Mouse (Mus musculus): ENCODE measurements at regions not wholly inside any gene's neighbourhood (a gene's known extent, or its start where the extent isn't known, plus 50 kb on each side); places are given as distances from the start of the nearest gene placed in this dataset.
A peak's percentile ranks its signal among the peaks of the same experiment; 100 is the strongest.

GRCm38 (mm10) chr3:19458386-19458785 is 170.1 kb downstream of the 1700064H15Rik start:
- Histone ChIP-seq H3K9me3 (no peaks in the 10 kb centered on the region), H3K27ac (no peak overlapping the region), H3K4me2 (no peak overlapping the region), H3K27me3 (no peaks in the 10 kb centered on the region), H3K4me1 (no peaks in the 10 kb centered on the region), H3K36me3 (no peaks in the 10 kb centered on the region), H3K4me3 (no peak overlapping the region), H3K9ac (no peak overlapping the region)
- no peak for ATAC-seq (ENCODE audit: insufficient number of reproducible peaks, insufficient read depth, low FRiP score, low TSS enrichment, low read depth)
- 87% methylated on average over 8 of the region's 8 CpGs for WGBS

DNA sequence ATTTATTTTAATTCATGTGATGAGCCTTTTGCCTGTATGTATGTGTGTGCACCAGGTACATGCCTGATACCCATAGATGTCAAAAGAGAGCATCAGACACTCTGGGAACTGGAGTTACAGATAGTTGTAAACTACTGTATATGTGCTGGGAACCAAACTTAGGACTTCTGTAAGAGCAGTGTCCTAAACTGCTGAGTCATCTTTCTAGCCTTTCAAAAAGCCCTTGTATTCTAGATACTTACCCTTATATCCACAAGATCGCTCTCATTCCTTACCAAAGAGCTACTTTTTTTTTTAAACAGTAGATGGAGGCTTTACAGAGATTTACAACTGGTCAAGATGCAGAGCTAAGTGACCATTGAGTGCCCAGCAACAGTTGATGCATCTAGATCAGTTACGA is 171.0 kb downstream of the 1700064H15Rik start:
- Histone ChIP-seq H3K36me3 (no peaks in the 10 kb centered on the region), H3K9ac (no peak overlapping the region), H3K27ac (no peak overlapping the region), H3K4me2 (no peak overlapping the region), H3K9me3 (no peaks in the 10 kb centered on the region), H3K4me3 (no peak overlapping the region), H3K4me1 (no peaks in the 10 kb centered on the region), H3K27me3 (no peaks in the 10 kb centered on the region)
- WGBS = 91% methylated on average over 2 of the region's 2 CpGs
- ATAC-seq (ENCODE audit: insufficient number of reproducible peaks, insufficient read depth, low FRiP score, low TSS enrichment, low read depth) = no peak

- no peak for ATAC-seq (ENCODE audit: insufficient number of reproducible peaks, insufficient read depth, low FRiP score, low TSS enrichment, low read depth)
- no peak overlapping the region for H3K4me2 ChIP-seq
These were observed 172.5 kb downstream of the 1700064H15Rik start for GRCm38 (mm10) chr3:19455838-19456448.

GRCm38 (mm10) chr3:19451022-19451421 is 177.5 kb downstream of the 1700064H15Rik start:
- no peak overlapping the region for H3K4me2 ChIP-seq
- H3K27ac ChIP-seq = no peak overlapping the region
- WGBS = 17% methylated on average over 3 of the region's 3 CpGs
- no peaks in the 10 kb centered on the region for H3K4me1 ChIP-seq
- H3K27me3 ChIP-seq = no peaks in the 10 kb centered on the region
- ATAC-seq (ENCODE audit: insufficient number of reproducible peaks, insufficient read depth, low FRiP score, low TSS enrichment, low read depth) = 0 out of 2 replicates have a peak, but pooled peaks have one; percentile 56
- no peaks in the 10 kb centered on the region for H3K36me3 ChIP-seq
- H3K9ac ChIP-seq = no peak overlapping the region
- H3K4me3 ChIP-seq = no peak overlapping the region
- H3K9me3 ChIP-seq = no peaks in the 10 kb centered on the region

More at GRCm38 (mm10) chr3:19455838-19456448, 172.5 kb downstream of the 1700064H15Rik start:
- H3K27ac ChIP-seq = no peak overlapping the region
- H3K36me3 ChIP-seq = no peaks in the 10 kb centered on the region
- WGBS = 53% methylated on average over 4 of the region's 4 CpGs
- H3K27me3 ChIP-seq = no peaks in the 10 kb centered on the region
- H3K4me3 ChIP-seq = no peak overlapping the region
- H3K9ac ChIP-seq = no peak overlapping the region
- no peaks in the 10 kb centered on the region for H3K9me3 ChIP-seq
- H3K4me1 ChIP-seq = no peaks in the 10 kb centered on the region

GRCm38 (mm10) chr3:19448931-19449330 is 179.5 kb downstream of the 1700064H15Rik start:
- no peaks in the 10 kb centered on the region for H3K9me3 ChIP-seq
- no peaks in the 10 kb centered on the region for H3K4me1 ChIP-seq
- ATAC-seq (ENCODE audit: insufficient number of reproducible peaks, insufficient read depth, low FRiP score, low TSS enrichment, low read depth) = no peak
- H3K4me3 ChIP-seq = no peak overlapping the region
- H3K36me3 ChIP-seq = no peaks in the 10 kb centered on the region
- no peak overlapping the region for H3K27ac ChIP-seq
- WGBS = 79% methylated on average over 3 of the region's 3 CpGs
- H3K27me3 ChIP-seq = no peaks in the 10 kb centered on the region
- no peak overlapping the region for H3K9ac ChIP-seq
- H3K4me2 ChIP-seq = no peak overlapping the region

- ATAC-seq (ENCODE audit: insufficient number of reproducible peaks, insufficient read depth, low FRiP score, low TSS enrichment, low read depth) = no peak
- Histone ChIP-seq H3K9ac (no peak overlapping the region), H3K4me3 (no peak overlapping the region), H3K4me2 (no peak overlapping the region), H3K27ac (no peak overlapping the region), H3K36me3 (no peaks in the 10 kb centered on the region), H3K9me3 (no peaks in the 10 kb centered on the region), H3K4me1 (no peaks in the 10 kb centered on the region), H3K27me3 (no peaks in the 10 kb centered on the region)
- 84% methylated on average over 2 of the region's 2 CpGs for WGBS
These were observed 180.3 kb downstream of the 1700064H15Rik start for GRCm38 (mm10) chr3:19448192-19448591.

- ATAC-seq (ENCODE audit: insufficient number of reproducible peaks, insufficient read depth, low FRiP score, low TSS enrichment, low read depth) = no peak
- Histone ChIP-seq H3K4me1 (no peaks in the 10 kb centered on the region), H3K36me3 (no peaks in the 10 kb centered on the region), H3K9me3 (no peaks in the 10 kb centered on the region), H3K4me3 (no peak overlapping the region), H3K27ac (no peak overlapping the region), H3K9ac (no peak overlapping the region), H3K27me3 (no peaks in the 10 kb centered on the region), H3K4me2 (no peak overlapping the region)
- 65% methylated on average over 1 of the region's 1 CpGs for WGBS
These were observed 180.7 kb downstream of the 1700064H15Rik start for GRCm38 (mm10) chr3:19447733-19448132.

DNA sequence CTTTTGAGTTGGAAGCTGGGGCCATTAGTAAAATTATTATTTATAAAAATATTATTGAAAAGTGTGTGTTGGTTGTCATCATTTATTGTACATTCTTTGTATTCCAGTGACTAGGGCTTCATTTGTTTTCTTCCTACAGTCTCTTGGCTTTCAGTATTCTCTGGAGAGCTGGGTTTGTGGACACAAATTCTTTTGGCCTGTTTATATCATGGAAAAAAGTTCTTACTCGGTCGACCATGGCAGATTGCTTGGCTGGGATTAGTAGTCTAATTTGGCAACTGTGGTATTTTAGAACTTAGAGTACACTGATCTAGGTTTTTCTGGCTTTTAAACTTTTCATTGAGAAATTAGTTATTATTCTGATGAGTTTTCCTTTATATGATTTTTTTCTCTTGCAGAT is 183.6 kb downstream of the 1700064H15Rik start:
- H3K9me3 ChIP-seq = no peaks in the 10 kb centered on the region
- no peak overlapping the region for H3K9ac ChIP-seq
- H3K27ac ChIP-seq = no peak overlapping the region
- no peak for ATAC-seq (ENCODE audit: insufficient number of reproducible peaks, insufficient read depth, low FRiP score, low TSS enrichment, low read depth)
- 50% methylated on average over 2 of the region's 2 CpGs for WGBS
- no peak overlapping the region for H3K4me2 ChIP-seq
- no peaks in the 10 kb centered on the region for H3K27me3 ChIP-seq
- H3K36me3 ChIP-seq = no peaks in the 10 kb centered on the region
- H3K4me1 ChIP-seq = no peaks in the 10 kb centered on the region
- H3K4me3 ChIP-seq = no peak overlapping the region

DNA sequence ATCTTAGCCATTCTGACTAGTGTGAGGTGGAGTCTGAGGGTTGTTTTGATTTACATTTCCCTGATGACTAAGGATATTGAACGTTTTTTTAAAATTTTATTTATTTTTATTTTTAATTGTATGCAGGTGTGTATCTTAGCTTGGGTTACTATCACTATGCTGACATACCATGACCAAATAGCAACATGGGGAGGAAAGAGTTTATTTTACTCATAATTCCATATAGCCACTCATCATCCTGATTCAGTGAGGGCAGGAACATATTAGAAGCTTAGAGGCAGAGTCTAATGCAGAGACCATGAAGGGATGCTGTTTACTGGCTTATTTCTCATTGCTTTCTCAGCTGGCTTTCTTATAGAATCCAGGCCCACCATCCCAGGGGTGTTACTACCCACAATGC is 186.7 kb downstream of the 1700064H15Rik start:
- Histone ChIP-seq H3K9ac (no peak overlapping the region), H3K4me3 (no peak overlapping the region), H3K9me3 (no peaks in the 10 kb centered on the region), H3K4me1 (no peaks in the 10 kb centered on the region), H3K27ac (no peak overlapping the region), H3K27me3 (no peaks in the 10 kb centered on the region), H3K4me2 (no peak overlapping the region), H3K36me3 (no peaks in the 10 kb centered on the region)
- 24% methylated on average over 1 of the region's 1 CpGs for WGBS
- no peak for ATAC-seq (ENCODE audit: insufficient number of reproducible peaks, insufficient read depth, low FRiP score, low TSS enrichment, low read depth)

DNA sequence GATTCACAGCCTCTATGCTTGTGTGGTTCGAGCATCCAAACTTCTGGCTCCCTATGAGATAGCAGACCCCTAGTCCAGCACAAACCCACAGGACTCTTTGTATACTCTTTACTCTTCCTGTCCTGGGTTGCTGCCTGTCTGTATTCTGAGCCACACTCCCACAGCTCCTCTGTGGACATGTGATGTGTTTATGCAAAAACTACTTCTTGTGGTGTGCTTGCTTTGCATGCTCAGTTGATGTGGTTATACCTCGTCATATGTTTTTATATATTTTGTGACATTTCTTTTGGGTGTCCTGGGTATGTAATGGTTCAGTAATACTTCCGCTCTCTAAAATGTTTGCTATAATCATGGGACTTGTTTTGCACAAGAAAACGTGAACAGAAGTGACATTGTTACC is 198.3 kb downstream of the 1700064H15Rik start:
- Histone ChIP-seq H3K9me3 (no peaks in the 10 kb centered on the region), H3K27ac (no peak overlapping the region), H3K4me2 (no peak overlapping the region), H3K4me3 (no peak overlapping the region), H3K27me3 (no peaks in the 10 kb centered on the region), H3K9ac (no peak overlapping the region), H3K36me3 (no peaks in the 10 kb centered on the region), H3K4me1 (peaks cover 17% of the 10 kb centered on the region)
- 73% methylated on average over 4 of the region's 4 CpGs for WGBS
- ATAC-seq (ENCODE audit: insufficient number of reproducible peaks, insufficient read depth, low FRiP score, low TSS enrichment, low read depth) = no peak

DNA sequence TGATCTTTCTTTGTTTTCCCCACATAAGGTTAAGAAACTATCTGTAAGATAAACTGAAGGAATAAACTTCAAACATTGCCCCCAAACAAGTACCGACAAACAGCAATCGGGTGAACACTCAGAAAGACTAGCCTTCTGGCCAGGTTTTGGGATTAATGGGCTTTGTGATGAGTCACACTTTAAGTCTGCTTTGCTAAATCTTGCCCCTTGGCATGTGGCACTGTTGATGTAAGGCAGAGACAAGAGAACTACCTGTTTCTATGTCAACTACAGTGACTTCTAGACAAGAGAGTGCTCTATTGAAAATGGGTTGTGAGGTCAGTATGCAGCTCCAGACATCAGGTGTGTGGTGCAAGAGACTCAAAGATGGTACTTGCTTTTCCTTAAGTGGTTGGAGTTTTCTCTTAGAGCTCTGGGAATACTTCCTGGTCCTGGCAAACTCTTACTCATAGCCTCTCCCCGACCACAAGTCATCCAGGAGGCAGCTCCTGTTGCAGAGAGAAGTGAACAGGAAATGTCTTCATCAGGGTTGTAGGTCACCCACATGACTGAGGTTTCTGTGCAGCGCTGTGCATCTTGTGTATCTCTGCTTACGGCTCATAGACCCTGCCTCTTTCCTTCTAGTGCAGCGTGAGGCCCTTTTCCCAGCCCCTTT is 198.9 kb downstream of the 1700064H15Rik start:
- H3K36me3 ChIP-seq = no peaks in the 10 kb centered on the region
- no peak overlapping the region for H3K4me3 ChIP-seq
- no peaks in the 10 kb centered on the region for H3K27me3 ChIP-seq
- no peak overlapping the region for H3K27ac ChIP-seq
- 74% methylated on average over 6 of the region's 6 CpGs for WGBS
- no peak overlapping the region for H3K4me2 ChIP-seq
- H3K4me1 ChIP-seq = peaks cover 17% of the 10 kb centered on the region
- H3K9ac ChIP-seq = no peak overlapping the region
- no peak for ATAC-seq (ENCODE audit: insufficient number of reproducible peaks, insufficient read depth, low FRiP score, low TSS enrichment, low read depth)
- H3K9me3 ChIP-seq = no peaks in the 10 kb centered on the region

DNA sequence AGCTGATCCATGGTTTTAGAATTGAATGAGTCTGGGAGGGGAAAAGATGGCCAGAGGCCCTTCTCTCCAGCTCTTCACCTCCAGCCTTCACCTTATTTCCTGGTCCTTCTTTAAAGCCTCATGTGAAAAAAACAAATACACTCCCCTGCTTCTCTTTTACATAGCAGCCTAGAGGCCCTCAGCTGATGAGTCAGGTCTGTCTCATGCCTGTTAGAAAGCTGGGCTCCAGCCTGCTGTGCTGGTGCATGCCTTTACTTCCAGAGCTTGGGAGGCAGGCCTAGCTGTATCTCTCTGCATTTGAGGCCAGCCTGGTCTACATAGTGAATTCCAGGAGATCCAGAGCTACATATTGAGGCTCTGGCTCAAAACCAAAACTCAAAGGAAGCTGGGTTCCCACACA is 199.5 kb downstream of the 1700064H15Rik start:
- Histone ChIP-seq H3K4me1 (peaks cover 17% of the 10 kb centered on the region), H3K9ac (no peak overlapping the region)
- no peak for ATAC-seq (ENCODE audit: insufficient number of reproducible peaks, insufficient read depth, low FRiP score, low TSS enrichment, low read depth)

More for the DNA sequence above, 199.5 kb downstream of the 1700064H15Rik start:
- Histone ChIP-seq H3K27ac (no peak overlapping the region), H3K9me3 (no peaks in the 10 kb centered on the region), H3K4me2 (no peak overlapping the region), H3K4me3 (no peak overlapping the region), H3K36me3 (no peaks in the 10 kb centered on the region), H3K27me3 (no peaks in the 10 kb centered on the region)
